Mouse (Mus musculus): Measurements from ENCODE around the gene Copz1.

The Copz1 gene

GRCm38 (mm10) chr15:103292673-103293345, 20.3 kb downstream of the Copz1 start:
- DNase-seq (ENCODE audit: low spot score), result no peak

GRCm38 (mm10) chr15:103293375-103293774, 20.9 kb downstream of the Copz1 start:
- no peak for DNase-seq (ENCODE audit: low spot score)

- no peak for DNase-seq (ENCODE audit: low spot score)
Observed at GRCm38 (mm10) chr15:103294649-103295048, 22.1 kb downstream of the Copz1 start.

- no peak for DNase-seq (ENCODE audit: low spot score)
Observed at GRCm38 (mm10) chr15:103295851-103296250, 23.3 kb downstream of the Copz1 start.

- DNase-seq (ENCODE audit: low spot score), result no peak
Observed at GRCm38 (mm10) chr15:103297313-103297712, 24.8 kb downstream of the Copz1 start.

- DNase-seq (ENCODE audit: low spot score), result no peak
Observed at GRCm38 (mm10) chr15:103298026-103298425, 25.5 kb downstream of the Copz1 start.

- no peak for DNase-seq (ENCODE audit: low spot score)
Observed at GRCm38 (mm10) chr15:103298861-103299616, 26.5 kb downstream of the Copz1 start.

GRCm38 (mm10) chr15:103299644-103300043, 27.1 kb downstream of the Copz1 start:
- no peak for DNase-seq (ENCODE audit: low spot score)

- no peak for DNase-seq (ENCODE audit: low spot score)
Observed at GRCm38 (mm10) chr15:103300067-103300471, 27.6 kb downstream of the Copz1 start.

GRCm38 (mm10) chr15:103300560-103300959, 28.0 kb downstream of the Copz1 start:
- DNase-seq (ENCODE audit: low spot score), result no peak

GRCm38 (mm10) chr15:103301046-103301445, 28.5 kb downstream of the Copz1 start:
- DNase-seq (ENCODE audit: low spot score), result no peak

- no peak for DNase-seq (ENCODE audit: low spot score)
Observed at GRCm38 (mm10) chr15:103301547-103302340, 29.2 kb downstream of the Copz1 start.

GRCm38 (mm10) chr15:103302341-103303021, 30.0 kb downstream of the Copz1 start:
- no peak for DNase-seq (ENCODE audit: low spot score)

GRCm38 (mm10) chr15:103303916-103304615, 31.6 kb downstream of the Copz1 start:
- no peak for DNase-seq (ENCODE audit: low spot score)

GRCm38 (mm10) chr15:103304616-103304969, 32.1 kb downstream of the Copz1 start:
- DNase-seq (ENCODE audit: low spot score), result no peak

GRCm38 (mm10) chr15:103305070-103305678, 32.7 kb downstream of the Copz1 start:
- peak; percentile 95 for DNase-seq (ENCODE audit: low spot score)

GRCm38 (mm10) chr15:103305792-103306645, 33.5 kb downstream of the Copz1 start:
- DNase-seq (ENCODE audit: low spot score), result no peak

- peak; percentile 74 for DNase-seq (ENCODE audit: low spot score)
Observed at GRCm38 (mm10) chr15:103307125-103307524, 34.6 kb downstream of the Copz1 start.

- no peak for DNase-seq (ENCODE audit: low spot score)
Observed at GRCm38 (mm10) chr15:103308056-103308875, 35.8 kb downstream of the Copz1 start.
